Mouse (Mus musculus): ENCODE measurements at regions not wholly inside any gene's neighbourhood (a gene's known extent, or its start where the extent isn't known, plus 50 kb on each side); places are given as distances from the start of the nearest gene placed in this dataset.
A peak's percentile ranks its signal among the peaks of the same experiment; 100 is the strongest.

- DNase-seq: peak; percentile 1
Measured at GRCm38 (mm10) chr2:17065149-17066145, 665.8 kb downstream of the Nebl start.

Measured in lung, postnatal 36 days (tissue).